Mouse (Mus musculus): ENCODE measurements at regions not wholly inside any gene's neighbourhood (a gene's known extent, or its start where the extent isn't known, plus 50 kb on each side); places are given as distances from the start of the nearest gene placed in this dataset.

DNA sequence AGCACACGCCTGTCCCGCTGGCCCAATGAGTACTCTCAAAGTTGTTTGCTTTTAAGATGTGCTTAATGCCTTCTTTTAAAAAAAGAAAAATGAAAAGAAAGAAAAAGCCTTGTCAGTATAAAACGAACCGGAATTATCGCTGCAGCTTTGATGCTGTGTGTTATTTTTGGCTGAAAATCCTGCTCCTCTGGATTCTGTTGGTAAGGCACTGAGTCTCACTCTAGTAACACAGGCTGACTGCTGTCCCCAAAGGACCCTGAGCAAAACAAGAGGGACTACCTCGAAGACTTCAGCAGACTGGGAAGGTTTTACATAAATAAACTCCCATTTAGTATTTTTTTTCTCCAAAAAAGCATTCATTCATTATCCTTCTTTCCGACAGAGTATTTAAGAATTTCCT is 196.1 kb upstream of the Ppargc1a start:
- DNase-seq (ENCODE audit: low spot score), result no peak

DNA sequence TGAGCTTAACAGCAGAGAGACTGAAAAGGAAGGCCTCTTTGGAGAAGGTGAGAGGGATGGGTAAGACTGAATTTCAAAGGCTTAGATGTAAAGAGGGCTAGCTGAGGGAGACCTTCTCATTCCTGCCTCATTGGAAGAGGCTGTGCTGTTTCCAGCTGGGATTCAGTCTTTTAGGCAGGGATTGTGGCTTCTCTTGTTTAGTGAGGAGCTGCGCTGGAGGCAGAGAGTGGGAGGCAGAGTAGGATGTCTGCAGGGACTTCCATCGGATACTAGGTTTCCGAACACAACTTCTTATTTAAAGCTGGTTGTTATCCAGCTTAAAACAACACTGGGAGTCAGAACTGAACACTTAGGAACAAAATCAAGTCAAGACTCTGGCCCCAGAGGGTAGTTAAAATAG is 194.8 kb upstream of the Ppargc1a start:
- no peak for DNase-seq (ENCODE audit: low spot score)

DNA sequence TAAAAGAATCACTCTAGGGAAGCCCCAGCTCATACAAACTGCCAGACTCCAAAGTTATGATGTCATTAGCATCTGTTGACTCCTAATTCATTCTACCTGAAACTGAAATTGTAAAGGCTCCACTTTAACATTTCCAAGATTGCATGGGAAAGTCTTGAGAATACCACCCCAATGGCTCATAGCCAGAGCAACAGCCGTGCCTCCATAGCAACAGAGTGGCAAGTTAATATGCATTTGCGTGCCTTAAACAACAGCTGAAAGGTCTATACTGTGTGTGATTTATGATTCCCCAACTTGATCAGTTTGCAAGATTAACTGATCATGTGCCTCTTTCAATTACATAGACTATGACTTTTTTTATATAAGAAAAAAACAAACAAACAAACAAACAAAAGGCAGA is 190.8 kb upstream of the Ppargc1a start:
- DNase-seq (ENCODE audit: low spot score), result no peak

DNA sequence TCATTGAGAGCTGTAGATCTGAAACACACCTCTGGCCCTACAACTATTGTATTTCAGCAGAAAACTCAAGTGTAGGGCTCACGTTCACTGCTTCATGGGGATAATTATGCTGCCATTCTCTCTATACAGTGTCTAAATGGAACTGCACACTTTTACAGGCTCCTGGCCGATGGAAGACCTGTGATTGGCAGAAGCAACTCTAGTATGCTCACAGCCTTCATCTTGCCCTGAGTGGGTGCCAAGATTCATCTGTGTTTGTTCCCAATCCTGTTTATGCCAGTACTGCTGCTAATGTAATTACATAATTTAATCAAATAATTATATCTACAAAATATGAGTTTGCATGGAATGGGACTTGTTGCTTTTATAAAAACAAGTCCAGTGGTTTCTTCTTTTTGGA is 190.3 kb upstream of the Ppargc1a start:
- no peak for DNase-seq (ENCODE audit: low spot score)

DNA sequence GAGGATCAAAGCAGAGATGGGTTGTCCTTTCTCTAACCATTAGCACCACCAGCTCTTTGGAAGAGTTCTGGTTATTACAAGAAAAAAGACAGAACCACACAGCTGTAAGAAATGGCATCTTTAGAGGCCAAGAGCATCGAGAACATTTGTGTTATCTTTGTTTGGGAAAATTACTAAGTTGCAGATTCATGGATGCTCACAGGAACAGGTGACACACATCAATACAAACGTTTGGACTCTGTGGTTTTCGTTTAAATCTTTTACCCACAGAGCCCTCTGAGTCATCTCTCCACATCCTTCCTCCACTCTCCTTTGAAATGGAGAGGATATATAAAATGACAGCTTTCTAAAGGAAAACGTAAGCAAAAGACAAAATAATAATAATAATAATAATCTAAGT is 184.5 kb upstream of the Ppargc1a start:
- no peak for DNase-seq (ENCODE audit: low spot score)

DNA sequence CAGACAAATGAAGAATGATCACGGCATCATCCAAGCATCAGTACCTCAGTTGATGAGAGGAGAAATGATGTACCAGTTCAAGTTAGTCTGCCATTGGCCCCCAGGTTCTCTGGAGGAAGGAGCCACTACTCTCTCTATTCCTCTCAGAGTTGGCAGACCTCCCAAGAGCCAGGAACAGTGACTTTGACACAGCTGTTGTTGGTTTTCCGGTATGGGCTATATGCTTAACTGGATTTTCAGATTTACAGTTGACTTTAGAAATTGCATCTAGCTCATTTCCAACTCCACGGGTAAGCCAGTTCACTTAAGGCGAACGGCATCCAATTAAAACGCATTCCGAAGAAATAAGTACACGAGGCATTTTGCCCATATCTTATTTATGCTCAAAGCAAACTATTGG is 182.9 kb upstream of the Ppargc1a start:
- DNase-seq (ENCODE audit: low spot score), result no peak

DNA sequence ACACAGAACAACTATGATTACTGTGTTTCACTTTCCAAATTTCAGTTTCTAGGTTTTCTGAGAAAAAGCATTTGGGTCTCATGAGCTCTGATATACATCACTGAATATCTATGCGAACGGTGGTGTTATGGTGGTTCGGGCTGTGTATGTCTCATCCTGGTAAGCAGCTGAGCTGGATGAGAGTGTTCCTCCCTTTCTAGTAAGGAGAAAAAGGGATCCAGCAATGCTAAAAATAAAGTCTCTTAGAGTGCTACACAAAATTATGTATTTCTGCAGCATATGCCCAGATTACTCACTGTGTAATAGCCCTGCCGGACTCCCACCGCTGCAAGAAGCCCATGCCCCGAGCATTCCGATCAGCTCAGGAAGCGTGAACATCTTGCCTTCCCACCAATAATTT is 173.4 kb upstream of the Ppargc1a start:
- no peak for DNase-seq (ENCODE audit: low spot score)

DNA sequence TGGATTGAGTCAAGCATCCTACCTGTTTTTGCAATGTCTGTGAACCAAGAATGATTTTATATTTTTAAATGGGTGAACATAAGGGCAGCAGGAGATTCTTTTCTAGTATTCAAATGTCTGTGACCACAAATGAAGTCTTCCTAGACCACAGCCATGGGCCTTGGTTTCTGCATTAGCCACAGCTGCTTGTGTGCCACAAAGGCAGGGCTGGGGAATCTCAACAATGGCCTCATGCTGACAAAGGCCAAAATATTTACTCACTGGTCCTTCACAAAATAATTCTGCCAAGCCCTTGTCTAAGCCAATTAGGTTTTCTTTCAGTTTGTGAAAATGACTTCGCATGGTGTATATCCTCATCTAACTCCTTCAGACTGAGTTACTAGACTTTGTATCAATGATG is 162.7 kb upstream of the Ppargc1a start:
- DNase-seq (ENCODE audit: low spot score), result no peak

DNA sequence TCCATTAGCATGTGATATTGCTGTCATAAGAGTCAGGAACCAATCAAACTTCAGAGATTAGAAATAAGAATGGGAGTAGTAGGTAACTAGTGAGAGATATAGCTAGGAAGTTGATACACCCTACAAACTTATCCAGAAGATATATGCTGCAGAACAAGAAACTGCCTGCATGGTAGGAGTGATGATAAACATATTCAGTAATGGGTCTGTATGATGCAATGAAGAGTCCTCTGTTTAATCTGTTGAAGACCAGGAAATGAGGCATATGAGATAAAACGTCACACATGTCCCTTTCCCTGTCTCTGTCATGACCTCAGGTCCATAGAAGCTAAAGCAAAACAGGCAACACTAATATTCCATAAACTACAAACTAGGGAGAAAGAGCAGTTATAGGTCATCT is 162.2 kb upstream of the Ppargc1a start:
- no peak for DNase-seq (ENCODE audit: low spot score)

DNA sequence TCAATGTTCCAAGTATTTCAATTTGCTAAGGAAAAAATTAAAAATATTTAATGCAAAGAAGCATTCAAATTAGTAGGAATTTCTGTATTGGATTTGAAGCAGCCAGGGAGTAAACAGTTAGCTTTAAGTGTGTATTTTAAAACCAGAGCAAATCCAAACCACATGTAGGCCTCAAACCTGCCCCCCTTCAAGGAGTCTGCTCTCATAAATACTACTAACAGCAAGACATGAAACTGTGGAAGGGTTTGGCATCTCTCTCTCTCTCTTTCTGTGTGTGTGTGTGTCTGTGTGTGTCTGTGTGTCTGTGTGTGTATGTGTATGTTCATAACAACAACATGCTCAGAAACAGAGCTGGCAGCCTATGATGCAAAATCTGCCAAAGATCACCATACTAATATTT is 159.2 kb upstream of the Ppargc1a start:
- peak; percentile 6 for DNase-seq (ENCODE audit: low spot score)

DNA sequence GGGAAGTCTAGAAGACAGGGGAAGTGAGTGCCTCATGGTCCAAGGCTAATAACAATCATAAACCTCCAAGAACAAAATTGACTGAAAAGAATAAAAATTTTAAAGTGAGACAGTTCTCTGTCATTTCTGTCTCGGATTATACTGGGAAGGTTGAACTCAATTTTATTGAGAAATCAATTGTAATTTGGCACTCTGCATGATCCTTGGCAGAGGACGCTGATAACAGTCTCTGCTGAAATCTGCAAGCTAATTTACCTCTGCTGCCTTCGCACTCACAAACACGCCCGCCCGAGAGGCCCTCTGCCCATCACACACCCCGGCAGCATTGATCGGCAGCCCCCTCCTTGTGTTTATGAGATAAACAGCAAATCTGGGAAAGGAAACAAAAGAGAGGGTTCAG is 151.4 kb upstream of the Ppargc1a start:
- no peak for DNase-seq (ENCODE audit: low spot score)

DNA sequence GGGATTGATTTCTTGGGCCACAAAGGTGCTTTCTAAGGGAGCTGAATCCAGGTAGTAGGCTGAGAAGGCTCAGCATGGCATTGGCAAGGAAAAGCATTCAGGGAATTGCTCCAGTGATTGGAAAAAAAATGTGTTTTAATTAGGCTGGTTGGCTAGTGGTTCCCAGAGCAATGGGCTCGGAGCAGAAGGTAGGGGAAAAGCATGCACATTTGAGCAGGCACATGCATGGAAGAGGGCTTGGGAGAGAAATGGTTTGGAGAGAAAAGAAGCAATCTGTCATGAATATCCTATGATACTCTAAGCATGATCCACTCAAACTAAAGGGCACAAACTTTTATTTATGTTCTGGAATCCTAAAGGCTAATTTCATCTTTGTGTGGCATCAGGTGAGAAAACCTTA is 150.9 kb upstream of the Ppargc1a start:
- no peak for DNase-seq (ENCODE audit: low spot score)

DNA sequence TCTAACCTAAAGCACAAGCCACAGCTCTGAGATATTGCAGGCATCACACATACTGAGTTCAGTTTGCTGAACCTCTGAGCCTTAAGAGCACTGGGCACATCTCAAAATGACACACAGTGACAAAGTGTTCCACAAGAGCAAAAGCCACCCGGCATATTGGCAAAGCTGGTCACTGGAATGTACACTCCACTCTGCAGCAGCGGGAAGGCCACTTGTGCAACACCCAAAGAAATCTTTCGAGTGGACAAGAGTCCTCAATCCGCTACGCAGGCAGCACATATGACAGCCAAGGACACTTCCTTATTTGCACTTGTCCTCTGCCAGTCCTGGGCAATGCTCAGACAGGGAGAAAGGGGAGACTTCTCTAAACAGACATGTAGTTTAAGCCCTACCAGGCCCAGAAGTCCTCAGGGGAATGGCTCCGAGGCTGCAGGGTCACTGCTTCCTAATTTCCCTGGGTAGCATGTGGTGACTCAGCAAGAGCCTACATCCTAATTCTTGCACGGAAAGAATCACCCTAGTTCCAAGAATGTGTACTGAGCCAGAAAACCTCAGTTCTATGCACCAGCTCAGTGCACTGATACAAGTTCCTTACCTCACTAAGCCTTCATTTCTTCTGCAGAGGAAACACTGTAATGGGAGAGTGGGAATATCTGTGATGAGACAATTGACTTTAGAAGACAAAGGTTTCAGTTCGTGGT is 144.5 kb upstream of the Ppargc1a start:
- no peak for DNase-seq (ENCODE audit: low spot score)

DNA sequence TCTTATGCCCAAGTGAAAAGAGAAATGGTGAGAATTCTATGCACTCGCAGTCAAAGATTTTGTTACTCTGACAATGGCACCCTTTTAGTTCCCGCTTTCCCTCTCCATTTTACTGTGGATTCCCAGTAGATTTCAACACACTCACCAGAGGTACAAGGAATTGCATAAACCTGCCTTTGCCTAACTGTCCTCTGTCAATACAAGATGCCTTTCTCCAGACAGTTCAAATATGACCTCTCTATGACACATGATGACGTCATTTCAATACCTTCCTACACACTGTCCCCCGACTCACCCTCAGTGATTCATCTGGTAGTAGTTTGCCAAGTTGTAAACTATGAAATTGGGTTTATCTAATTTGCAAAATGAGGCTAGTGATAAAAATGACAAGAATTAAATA is 143.1 kb upstream of the Ppargc1a start:
- no peak for DNase-seq (ENCODE audit: low spot score)

DNA sequence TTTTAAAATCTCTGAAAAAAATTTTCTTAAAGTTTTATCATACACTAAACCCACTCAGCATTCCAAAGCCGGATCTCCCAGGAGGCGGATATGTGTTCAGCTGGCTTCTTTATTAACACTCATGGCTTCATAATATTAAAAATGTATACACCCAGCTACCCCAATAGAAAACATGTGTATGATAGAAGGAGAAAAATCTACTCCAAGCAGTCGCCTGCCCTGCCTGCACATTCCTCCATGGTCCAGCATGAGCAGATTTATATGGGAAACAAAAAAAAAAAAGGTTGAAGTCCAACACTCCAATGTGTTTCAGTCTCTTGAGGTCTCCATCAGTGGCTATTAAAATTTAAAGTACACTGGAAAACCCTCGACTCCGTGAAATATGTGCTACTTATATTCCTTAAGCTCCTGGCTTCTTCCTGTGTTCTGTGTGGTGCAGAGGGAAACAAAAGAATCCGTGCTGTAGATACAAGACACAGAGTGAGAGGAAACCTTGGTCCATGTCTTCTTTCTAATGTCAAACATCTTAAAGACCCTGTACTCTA is 142.0 kb upstream of the Ppargc1a start:
- DNase-seq (ENCODE audit: low spot score), result no peak

DNA sequence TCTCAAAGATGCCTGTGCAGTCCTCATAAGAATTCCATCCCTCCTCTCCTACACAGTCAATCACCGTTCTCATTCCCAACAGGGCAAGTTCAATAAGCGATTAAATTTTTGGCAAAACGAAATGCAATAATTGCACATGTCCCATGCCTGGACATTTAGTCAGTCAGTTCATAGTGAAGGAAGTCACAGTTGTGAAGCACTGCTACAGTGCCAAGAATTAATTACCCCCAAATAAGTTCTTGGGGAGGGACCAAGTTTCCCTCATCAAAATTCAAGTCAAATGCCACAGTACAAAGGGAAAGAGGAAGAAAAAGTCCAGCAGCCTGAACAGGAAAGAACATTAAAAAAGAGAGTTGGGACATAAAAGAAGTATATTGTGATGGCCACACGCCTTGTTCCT is 112.4 kb upstream of the Ppargc1a start:
- no peak for DNase-seq (ENCODE audit: low spot score)

DNA sequence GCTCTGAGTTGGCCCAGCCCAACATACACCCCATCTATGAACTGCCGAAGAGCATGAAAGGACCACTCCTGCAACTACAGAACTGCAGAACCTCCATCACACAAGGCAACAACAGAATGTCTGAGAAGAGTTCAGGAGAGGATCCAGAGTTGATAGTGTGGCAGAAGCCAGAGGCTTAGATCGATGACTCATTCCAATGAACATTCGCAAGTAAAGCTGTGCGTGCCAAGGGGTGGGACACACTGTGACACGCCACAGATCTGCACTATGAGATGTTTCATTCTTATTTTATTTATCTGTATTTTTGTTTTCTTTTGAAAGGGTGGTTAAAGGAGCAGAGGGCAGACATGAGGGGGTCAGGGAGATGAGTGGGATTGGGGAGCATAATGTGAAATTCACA is 103.7 kb upstream of the Ppargc1a start:
- no peak for DNase-seq (ENCODE audit: low spot score)

DNA sequence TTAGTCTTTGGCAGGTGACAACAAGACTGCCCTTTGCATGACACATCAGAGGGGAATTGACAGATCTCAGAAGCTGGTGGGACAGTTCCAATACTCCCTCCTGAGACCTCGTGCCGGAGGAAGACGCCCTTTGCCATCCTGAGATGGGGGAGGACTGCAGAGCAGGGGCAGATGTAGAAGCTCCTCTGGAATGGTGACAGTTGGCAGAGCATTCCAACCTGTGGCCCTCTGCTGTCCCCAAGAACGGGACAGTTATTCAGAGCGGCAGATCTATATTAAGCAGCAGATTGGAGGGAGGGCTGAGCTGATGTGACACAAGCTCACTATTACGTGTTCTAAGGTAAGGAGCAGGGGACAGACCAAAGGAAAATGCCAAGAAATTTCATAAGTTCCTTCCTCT is 97.7 kb upstream of the Ppargc1a start:
- DNase-seq (ENCODE audit: low spot score), result no peak

DNA sequence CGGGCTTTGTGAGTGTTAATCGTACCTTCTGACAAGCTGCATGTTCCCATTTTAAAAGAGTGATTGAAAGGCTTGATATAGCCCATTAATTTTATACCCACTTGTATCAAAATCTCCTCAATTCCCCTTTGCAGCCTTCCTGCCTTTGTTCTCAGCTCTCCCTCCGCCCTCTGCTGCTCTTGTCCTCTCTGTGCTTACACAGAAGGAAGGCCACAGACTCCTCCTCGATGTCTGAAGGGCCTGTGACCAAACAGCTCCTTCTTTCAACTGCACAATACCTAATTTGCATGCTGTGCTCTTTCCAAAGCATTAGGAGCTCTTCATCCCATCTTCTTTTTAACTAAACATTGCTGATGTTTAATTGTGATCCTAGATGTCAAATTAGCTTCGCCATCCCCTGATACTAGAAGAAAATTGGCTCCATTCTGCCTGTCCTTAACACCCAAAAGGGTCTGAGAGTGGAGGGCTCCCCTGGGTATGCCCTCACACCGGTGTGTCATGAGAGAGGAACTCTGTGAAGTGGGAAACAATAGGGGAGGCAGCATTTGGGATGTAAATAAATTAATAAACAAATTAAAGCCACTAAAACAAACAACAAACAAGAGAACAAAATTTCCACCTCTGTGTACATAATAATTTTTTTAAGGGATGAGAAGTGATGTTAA is 90.8 kb upstream of the Ppargc1a start:
- DNase-seq (ENCODE audit: low spot score), result peak; percentile 18

DNA sequence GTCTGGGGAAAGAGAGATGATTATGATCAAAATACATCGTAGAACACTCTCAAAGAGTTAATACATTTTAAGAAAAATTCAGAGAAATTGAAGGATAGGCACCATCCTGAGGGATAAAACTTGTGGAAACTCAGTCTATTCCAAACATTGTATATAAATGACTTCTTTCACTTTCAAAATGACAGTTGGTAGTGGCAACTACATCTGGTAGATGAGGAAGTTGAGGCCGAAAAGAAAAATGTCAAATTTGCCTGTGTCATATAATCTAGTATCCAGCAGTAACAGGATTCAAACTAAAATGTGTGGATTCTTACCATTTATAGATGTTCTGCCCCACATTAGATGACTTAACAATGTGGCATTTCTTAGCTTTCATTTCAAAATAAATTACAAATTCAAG is 86.0 kb upstream of the Ppargc1a start:
- no peak for DNase-seq (ENCODE audit: low spot score)

DNA sequence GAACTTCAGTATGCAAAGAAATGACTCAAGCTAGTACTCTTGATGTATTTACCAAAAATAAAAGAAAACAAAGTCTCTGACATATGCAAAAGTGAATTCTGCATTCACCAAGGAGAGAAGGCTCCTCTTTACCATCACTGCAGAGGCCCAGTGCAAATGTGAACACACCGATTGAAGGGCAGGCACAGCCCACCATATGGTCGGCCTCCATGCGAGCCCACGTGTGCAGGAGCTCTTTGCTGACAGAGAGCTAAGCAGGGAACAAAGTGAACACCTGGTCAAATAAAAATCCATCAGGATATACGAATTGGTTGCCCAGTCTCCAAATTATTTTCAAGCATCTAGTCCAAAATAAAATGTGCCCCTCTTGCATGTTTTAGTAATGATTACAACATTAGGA is 56.9 kb upstream of the Ppargc1a start:
- DNase-seq (ENCODE audit: low spot score), result no peak

Data from embryo, embryonic 10.5 days (tissue).